In the genomic region with DNA sequence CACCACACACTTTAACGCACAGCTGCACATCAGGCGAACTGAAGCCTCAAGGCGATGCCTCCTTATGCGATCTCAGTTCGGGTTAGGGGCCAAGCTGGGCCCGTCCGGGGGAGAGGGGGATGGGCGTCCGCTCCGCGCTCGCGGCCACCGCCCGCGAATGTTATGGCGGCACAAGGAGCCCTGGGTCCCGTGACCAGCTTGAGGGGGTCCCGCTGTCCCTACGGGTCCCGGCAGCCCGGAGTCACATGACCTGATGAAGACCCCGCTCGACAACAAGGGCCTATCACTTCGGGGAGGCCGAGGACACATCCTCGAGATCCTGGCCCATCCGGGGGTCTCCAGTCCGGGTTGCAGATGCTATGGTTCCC, we compare ENCODE assay signal across 8 mouse cellular contexts. TPM values are rescaled to one million over a fixed set of nuclear protein-coding genes. Genes with fewer than 3 reads are reported as not detected.
DNase-seq lines count a peak whose midpoint lies in the region; ATAC-seq and TF ChIP-seq lines count a peak whose summit lies in the region.

No protein-coding gene starts in this region.

- peak; percentile 72 for ATAC-seq in heart, embryonic 15.5 days (replicated peaks; ENCODE audit: insufficient number of reproducible peaks, insufficient read depth, low FRiP score, low read depth)
- ATAC-seq in hindbrain, embryonic 15.5 days (ENCODE audit: low FRiP score, low read depth), result peak; percentile 88
- peak; percentile 52 for ATAC-seq in lung, postnatal 0 days
- peak; percentile 45 for ATAC-seq in stomach, embryonic 15.5 days (ENCODE audit: insufficient read depth, low FRiP score, low read depth)

- TF ChIP-seq CTCF in ES-Bruce4 (IDR thresholded peaks at IDR 0.05; ENCODE audit: low read depth, low read length), result no peak
- TF ChIP-seq CTCF in cortical plate, adult 2 months (IDR thresholded peaks at IDR 0.05; ENCODE audit: extremely low read depth, insufficient read depth, low read length), result no peak
- no peak for TF ChIP-seq CTCF in lung, postnatal 0 days (IDR thresholded peaks at IDR 0.05)

- H3K27me3 ChIP-seq in heart, embryonic 15.5 days, result no peaks in the 10 kb centered on the region
- no peaks in the 10 kb centered on the region for H3K27me3 ChIP-seq in ES-Bruce4 (ENCODE audit: control insufficient read depth, insufficient read depth, low read length, poor library complexity, severe bottlenecking)
- H3K27me3 ChIP-seq in hindbrain, embryonic 15.5 days, result no peaks in the 10 kb centered on the region
- H3K27me3 ChIP-seq in lung, postnatal 0 days (replicated peaks; ENCODE audit: insufficient read depth, low read length), result no peaks in the 10 kb centered on the region
- no peaks in the 10 kb centered on the region for H3K27me3 ChIP-seq in stomach, embryonic 15.5 days (replicated peaks)

- H3K4me2 ChIP-seq in heart, embryonic 15.5 days, result peak overlapping the region; percentile 68
- peak overlapping the region; percentile 91 for H3K4me2 ChIP-seq in hindbrain, embryonic 15.5 days
- peak overlapping the region; percentile 65 for H3K4me2 ChIP-seq in lung, postnatal 0 days (replicated peaks; ENCODE audit: low read depth, low read length)
- peak overlapping the region; percentile 80 for H3K4me2 ChIP-seq in stomach, embryonic 15.5 days

- TF ChIP-seq EP300 in ES-Bruce4 (IDR thresholded peaks at IDR 0.05; ENCODE audit: insufficient read depth, low read depth, low read length), result no peak
- TF ChIP-seq EP300 in lung, postnatal 0 days (IDR thresholded peaks at IDR 0.05), result no peak

- H3K4me1 ChIP-seq in heart, embryonic 15.5 days (replicated peaks), result peaks cover 20% of the 10 kb centered on the region
- H3K4me1 ChIP-seq in ES-Bruce4 (ENCODE audit: control insufficient read depth, insufficient read depth, low read length), result no peaks in the 10 kb centered on the region
- H3K4me1 ChIP-seq in cortical plate, adult 2 months (ENCODE audit: control insufficient read depth, insufficient read depth, low read length), result peaks cover 2% of the 10 kb centered on the region; the same call in 1 of the 2 replicates
- H3K4me1 ChIP-seq in hindbrain, embryonic 15.5 days (replicated peaks), result peaks cover 13% of the 10 kb centered on the region
- H3K4me1 ChIP-seq in lung, postnatal 0 days (ENCODE audit: insufficient read depth, low read depth, low read length), result no peaks in the 10 kb centered on the region
- H3K4me1 ChIP-seq in stomach, embryonic 15.5 days, result no peaks in the 10 kb centered on the region

- peak overlapping the region; percentile 88 for H3K4me3 ChIP-seq in heart, embryonic 15.5 days
- H3K4me3 ChIP-seq in ES-Bruce4 (ENCODE audit: low read depth, low read length), result peak overlapping the region; percentile 94
- H3K4me3 ChIP-seq in cortical plate, adult 2 months (ENCODE audit: insufficient read depth, low read length), result peak overlapping the region; percentile 96
- peak overlapping the region; percentile 66 for H3K4me3 ChIP-seq in hindbrain, embryonic 15.5 days
- peak overlapping the region; percentile 91 for H3K4me3 ChIP-seq in lung, postnatal 0 days (ENCODE audit: low read depth, low read length)
- peak overlapping the region; percentile 83 for H3K4me3 ChIP-seq in stomach, embryonic 15.5 days (replicated peaks)

- no peak for TF ChIP-seq POLR2A in ES-Bruce4 (IDR thresholded peaks at IDR 0.05; ENCODE audit: insufficient read depth, low read length)
- TF ChIP-seq POLR2A in cortical plate, adult 2 months (IDR thresholded peaks at IDR 0.05; ENCODE audit: extremely low read depth, insufficient read depth, low read length), result no peak

- H3K9ac ChIP-seq in heart, embryonic 15.5 days, result peak overlapping the region; percentile 83
- peak overlapping the region; percentile 92 for H3K9ac ChIP-seq in ES-Bruce4 (ENCODE audit: low read depth, poor library complexity, severe bottlenecking)
- H3K9ac ChIP-seq in hindbrain, embryonic 15.5 days, result peak overlapping the region; percentile 87
- peak overlapping the region; percentile 87 for H3K9ac ChIP-seq in lung, postnatal 0 days (replicated peaks; ENCODE audit: low read depth)
- H3K9ac ChIP-seq in stomach, embryonic 15.5 days, result peak overlapping the region; percentile 67

- no peak for DNase-seq in heart, adult 9 months (ENCODE audit: low spot score in 2 of 2)
- DNase-seq in lung, postnatal 0 days (ENCODE audit: low spot score), result peak; percentile 19
- no peak for DNase-seq in urinary bladder, postnatal 25 days (ENCODE audit: low spot score)

- under 1% methylated on average over 29 of the region's 29 CpGs for WGBS in heart, embryonic 15.5 days
- WGBS in hindbrain, embryonic 15.5 days, result under 1% methylated on average over 29 of the region's 29 CpGs
- WGBS in lung, postnatal 0 days, result 2% methylated on average over 29 of the region's 29 CpGs
- WGBS in stomach, embryonic 15.5 days, result under 1% methylated on average over 28 of the region's 29 CpGs

- H3K36me3 ChIP-seq in heart, embryonic 15.5 days, result peaks cover 27% of the 10 kb centered on the region
- H3K36me3 ChIP-seq in ES-Bruce4 (ENCODE audit: control insufficient read depth, insufficient read depth, low read length, poor library complexity, severe bottlenecking), result peaks cover 34% of the 10 kb centered on the region
- H3K36me3 ChIP-seq in hindbrain, embryonic 15.5 days, result peaks cover 28% of the 10 kb centered on the region
- peaks cover 14% of the 10 kb centered on the region for H3K36me3 ChIP-seq in lung, postnatal 0 days (ENCODE audit: insufficient read depth, low read length)
- no peaks in the 10 kb centered on the region; the same call in none of the 2 replicates for H3K36me3 ChIP-seq in stomach, embryonic 15.5 days

- H3K9me3 ChIP-seq in heart, embryonic 15.5 days (replicated peaks), result no peaks in the 10 kb centered on the region
- no peaks in the 10 kb centered on the region for H3K9me3 ChIP-seq in ES-Bruce4 (replicated peaks; ENCODE audit: control insufficient read depth, insufficient read depth, low read length, poor library complexity, severe bottlenecking)
- no peaks in the 10 kb centered on the region for H3K9me3 ChIP-seq in hindbrain, embryonic 15.5 days
- no peaks in the 10 kb centered on the region for H3K9me3 ChIP-seq in lung, postnatal 0 days (ENCODE audit: low read length)
- no peaks in the 10 kb centered on the region for H3K9me3 ChIP-seq in stomach, embryonic 15.5 days

- H3K27ac ChIP-seq in heart, embryonic 15.5 days, result peak overlapping the region; percentile 73
- H3K27ac ChIP-seq in ES-Bruce4 (ENCODE audit: insufficient read depth, low read length), result peak overlapping the region; percentile 22; the same call in 1 of the 2 replicates
- H3K27ac ChIP-seq in cortical plate, adult 2 months (ENCODE audit: insufficient read depth, low read length), result peak overlapping the region; percentile 50
- H3K27ac ChIP-seq in hindbrain, embryonic 15.5 days (replicated peaks), result peak overlapping the region; percentile 77
- H3K27ac ChIP-seq in lung, postnatal 0 days (ENCODE audit: low read length), result peak overlapping the region; percentile 65; the same call in 1 of the 2 replicates
- peak overlapping the region; percentile 36 for H3K27ac ChIP-seq in stomach, embryonic 15.5 days

RNA-seq across cellular contexts. Expression of a gene that starts 0.9 kb away (rescaled TPM):
- polyA plus RNA-seq in heart, embryonic 15.5 days (2015; fragmentation: Nextera tagmentation; extraction: Ambion mirVana), result 246 and 363 TPM in 2 replicates
- polyA plus RNA-seq in ES-Bruce4 (2011; ENCODE audit: insufficient read depth, insufficient read length, low read depth, missing spikeins), result 290 TPM in 2 replicates
- 121 and 125 TPM in 2 replicates for polyA plus RNA-seq in cortical plate, adult 2 months (2012; rRNA removed)
- 152 and 162 TPM in 2 replicates for polyA plus RNA-seq in hindbrain, embryonic 15.5 days (2015; fragmentation: Nextera tagmentation; extraction: Ambion mirVana)
- 251 and 269 TPM in 2 replicates for polyA plus RNA-seq in lung, postnatal 0 days (2015; fragmentation: Nextera tagmentation; extraction: Ambion mirVana)
- polyA plus RNA-seq in stomach, embryonic 15.5 days (2015; fragmentation: Nextera tagmentation; extraction: Ambion mirVana), result 221 and 248 TPM in 2 replicates

RNA-seq across cellular contexts. Expression of a gene that starts 57.3 kb away (rescaled TPM):
- polyA plus RNA-seq in heart, embryonic 15.5 days (2015; fragmentation: Nextera tagmentation; extraction: Ambion mirVana), result 69.2 and 70.0 TPM in 2 replicates
- polyA plus RNA-seq in ES-Bruce4 (2011; ENCODE audit: insufficient read depth, insufficient read length, low read depth, missing spikeins), result 15.2 and 15.5 TPM in 2 replicates
- 12.2 and 12.5 TPM in 2 replicates for polyA plus RNA-seq in cortical plate, adult 2 months (2012; rRNA removed)
- 13.4 and 13.7 TPM in 2 replicates for polyA plus RNA-seq in hindbrain, embryonic 15.5 days (2015; fragmentation: Nextera tagmentation; extraction: Ambion mirVana)
- 89.2 and 94.2 TPM in 2 replicates for polyA plus RNA-seq in lung, postnatal 0 days (2015; fragmentation: Nextera tagmentation; extraction: Ambion mirVana)
- 63.7 and 63.9 TPM in 2 replicates for polyA plus RNA-seq in stomach, embryonic 15.5 days (2015; fragmentation: Nextera tagmentation; extraction: Ambion mirVana)

Comparison
In these comparisons a context has a peak if more than half of its experiments do, and no peak if none do; other contexts are left out.
1. H3K27ac ChIP-seq: peak in every context shown above with its lines; median percentile 77 in hindbrain, embryonic 15.5 days; 73 in heart, embryonic 15.5 days; 65 in lung, postnatal 0 days; 50 in cortical plate, adult 2 months; 36 in stomach, embryonic 15.5 days; 22 in ES-Bruce4.